Mouse (Mus musculus): ENCODE data around the gene Unc45b.
A peak's percentile ranks its signal among the peaks of the same experiment; 100 is the strongest.
"Not testable (repeated sequence)": the region's sequence is repeated elsewhere in the genome, so short reads cannot be mapped to it uniquely, and the experiment has no call there.

Gene Unc45b

DNA sequence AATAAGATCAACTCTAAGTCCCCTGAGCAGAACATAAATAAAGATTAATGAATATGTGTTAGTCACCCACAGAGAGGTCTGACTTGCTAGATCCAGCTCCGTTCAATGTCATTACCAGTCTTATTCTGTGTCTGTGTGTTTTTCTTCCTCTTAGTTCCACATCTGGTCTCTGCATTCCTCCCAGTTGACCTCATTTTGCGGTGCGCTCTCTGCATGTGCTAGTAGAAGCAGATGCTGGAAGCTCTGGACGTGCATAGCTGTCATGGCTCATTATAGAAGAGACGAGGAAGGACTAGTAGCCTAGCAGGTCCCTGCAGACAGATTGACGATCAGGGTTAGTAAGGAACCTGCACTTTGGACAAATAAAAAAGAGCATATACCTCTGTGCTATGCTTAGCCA lies 33.0 kb downstream of the Unc45b start:
- DNase-seq (ENCODE audit: inconsistent age in 2 of 2, low spot score in 1 of 2), result no peak

DNA sequence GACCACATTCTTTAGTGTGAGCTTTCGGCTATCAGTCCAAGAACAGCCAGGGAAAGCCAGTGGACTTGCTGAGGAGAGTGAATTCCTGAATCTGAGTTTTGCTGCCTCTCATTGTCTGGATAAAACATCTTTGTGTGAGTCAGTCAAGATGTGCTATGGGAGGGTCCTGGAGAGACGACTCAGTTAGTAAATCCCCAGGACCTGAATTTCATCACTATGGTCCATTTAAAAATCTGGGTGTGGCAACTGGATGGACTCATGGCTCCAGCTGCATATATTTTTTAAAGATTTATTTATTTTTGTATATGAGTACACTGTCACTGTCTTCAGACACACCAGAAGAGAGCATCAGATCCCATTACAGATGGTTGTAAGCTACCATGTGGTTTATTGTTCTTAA lies 35.3 kb downstream of the Unc45b start:
- DNase-seq (ENCODE audit: inconsistent age in 2 of 2, low spot score in 1 of 2), result no peak

DNA sequence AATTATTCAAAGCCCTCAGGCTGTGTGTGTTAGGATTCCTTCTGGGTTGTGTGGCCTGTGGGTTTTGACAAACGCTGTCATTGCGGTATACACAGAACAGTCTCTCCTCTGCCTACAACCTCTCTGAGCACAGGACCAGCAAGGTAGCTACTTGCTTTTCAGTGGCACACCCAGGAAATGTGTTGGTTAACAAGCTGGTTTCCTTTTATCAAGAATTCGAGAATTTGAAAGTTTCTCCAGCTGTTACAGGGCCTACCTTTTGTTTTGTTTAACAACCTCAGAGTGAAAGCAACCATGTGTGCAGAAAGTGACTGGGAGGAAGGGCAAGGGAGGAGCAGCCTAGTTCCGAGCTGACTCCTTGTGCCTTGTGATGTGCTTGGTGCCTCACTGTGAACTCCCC lies 37.1 kb downstream of the Unc45b start:
- no peak for DNase-seq (ENCODE audit: inconsistent age in 2 of 2, low spot score in 1 of 2)

DNA sequence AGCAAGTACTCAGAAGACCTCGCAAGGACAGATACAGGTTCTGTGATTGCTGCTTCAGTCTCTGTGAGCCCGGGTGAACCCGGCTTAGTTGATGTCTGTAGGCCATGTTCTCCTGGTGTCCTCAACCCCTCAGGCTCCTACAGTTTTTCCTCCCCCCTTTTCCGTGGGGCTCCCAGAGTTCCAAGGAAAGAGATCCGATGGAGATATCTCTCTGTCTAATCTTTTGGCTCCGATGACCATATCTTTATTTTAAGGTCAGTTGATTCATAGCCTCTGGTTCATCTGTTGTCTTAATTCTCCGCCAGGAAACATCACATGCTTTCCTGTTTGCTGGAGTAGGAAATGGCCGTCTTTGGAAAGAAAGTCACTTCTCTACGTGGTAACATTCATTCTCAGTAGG lies 38.7 kb downstream of the Unc45b start:
- DNase-seq (ENCODE audit: inconsistent age in 2 of 2, low spot score in 1 of 2), result peak; percentile 13 to 69

DNA sequence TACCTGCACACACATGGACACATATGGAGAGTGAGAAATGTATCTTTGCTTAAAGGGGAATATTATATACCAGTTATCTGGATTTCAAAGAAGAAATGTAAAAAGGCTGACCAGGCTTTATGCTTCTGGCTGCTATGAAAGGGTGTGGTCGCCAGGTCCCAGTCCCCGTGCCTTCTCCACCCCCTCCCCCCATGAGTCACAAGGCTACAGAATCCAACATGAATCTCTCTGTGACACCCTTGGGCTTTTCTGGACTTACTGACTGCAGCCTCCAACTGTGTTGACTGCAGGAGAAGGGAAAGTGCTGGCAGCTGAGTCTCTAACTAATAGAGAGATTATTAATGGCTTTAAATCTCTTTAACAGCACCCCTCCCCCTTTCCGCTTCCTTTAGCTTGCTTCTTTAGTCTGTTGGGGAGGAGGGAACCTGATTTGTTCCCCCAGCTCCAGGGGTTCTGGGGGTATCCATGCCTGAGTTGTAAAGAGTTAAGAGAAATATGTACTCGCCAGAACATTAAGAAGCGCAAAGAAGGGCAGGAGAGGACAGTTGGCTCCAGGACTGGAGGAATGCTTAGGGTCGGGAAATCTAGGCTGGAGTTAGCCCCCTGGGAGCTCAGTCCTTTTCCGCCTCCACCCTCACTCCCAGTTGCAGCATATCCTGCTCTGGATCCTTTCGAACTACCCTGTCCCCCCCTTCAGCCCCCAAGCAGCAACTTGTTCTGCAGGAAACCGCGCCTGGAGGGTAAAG lies 40.6 kb downstream of the Unc45b start, which contains the start of gene Slfn5:
Gene Slfn5, plus strand, starts transcription at position 614 of the 746 bp plus-strand sequence.
- peak; percentile 45 to 69 for DNase-seq (ENCODE audit: inconsistent age in 2 of 2, low spot score in 1 of 2)

DNA sequence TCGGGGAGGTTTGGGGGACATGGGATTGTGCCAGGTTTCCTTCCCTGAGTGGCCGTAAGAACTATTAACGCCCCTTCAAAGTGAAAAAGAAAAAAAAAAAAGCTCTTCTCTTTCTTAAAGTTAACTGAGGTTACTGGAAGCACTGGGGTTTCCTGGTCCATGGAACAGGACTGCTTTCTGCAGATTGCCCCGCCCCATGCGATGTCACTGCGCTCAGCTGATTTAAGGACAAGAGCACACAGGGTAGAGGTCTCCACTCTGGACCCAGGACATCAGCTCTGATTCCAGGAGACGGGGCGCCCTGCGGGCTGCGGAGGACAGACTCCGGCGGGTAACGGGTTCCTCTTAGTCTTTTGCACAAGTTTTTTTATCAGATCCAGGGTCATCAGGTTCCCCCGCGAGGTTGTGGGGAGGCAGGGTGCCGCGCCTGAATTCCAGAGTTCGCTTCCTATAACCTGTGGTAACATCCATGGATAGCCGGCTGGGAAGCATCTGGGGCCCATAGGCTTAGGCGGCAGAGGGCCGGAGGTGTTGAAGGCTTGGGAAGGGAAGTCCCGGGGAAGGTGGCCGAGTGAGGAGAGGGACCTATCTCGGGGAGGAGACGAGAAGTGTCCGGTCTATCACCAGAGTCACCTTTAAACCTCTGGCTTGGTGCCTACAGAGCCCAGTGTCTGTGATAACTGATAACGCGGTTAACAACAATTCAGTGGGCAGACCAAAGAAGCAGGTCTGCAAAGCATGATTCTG lies 41.7 kb downstream of the Unc45b start:
- DNase-seq (ENCODE audit: inconsistent age in 2 of 2, low spot score in 1 of 2), result peak; percentile 61 to 77

DNA sequence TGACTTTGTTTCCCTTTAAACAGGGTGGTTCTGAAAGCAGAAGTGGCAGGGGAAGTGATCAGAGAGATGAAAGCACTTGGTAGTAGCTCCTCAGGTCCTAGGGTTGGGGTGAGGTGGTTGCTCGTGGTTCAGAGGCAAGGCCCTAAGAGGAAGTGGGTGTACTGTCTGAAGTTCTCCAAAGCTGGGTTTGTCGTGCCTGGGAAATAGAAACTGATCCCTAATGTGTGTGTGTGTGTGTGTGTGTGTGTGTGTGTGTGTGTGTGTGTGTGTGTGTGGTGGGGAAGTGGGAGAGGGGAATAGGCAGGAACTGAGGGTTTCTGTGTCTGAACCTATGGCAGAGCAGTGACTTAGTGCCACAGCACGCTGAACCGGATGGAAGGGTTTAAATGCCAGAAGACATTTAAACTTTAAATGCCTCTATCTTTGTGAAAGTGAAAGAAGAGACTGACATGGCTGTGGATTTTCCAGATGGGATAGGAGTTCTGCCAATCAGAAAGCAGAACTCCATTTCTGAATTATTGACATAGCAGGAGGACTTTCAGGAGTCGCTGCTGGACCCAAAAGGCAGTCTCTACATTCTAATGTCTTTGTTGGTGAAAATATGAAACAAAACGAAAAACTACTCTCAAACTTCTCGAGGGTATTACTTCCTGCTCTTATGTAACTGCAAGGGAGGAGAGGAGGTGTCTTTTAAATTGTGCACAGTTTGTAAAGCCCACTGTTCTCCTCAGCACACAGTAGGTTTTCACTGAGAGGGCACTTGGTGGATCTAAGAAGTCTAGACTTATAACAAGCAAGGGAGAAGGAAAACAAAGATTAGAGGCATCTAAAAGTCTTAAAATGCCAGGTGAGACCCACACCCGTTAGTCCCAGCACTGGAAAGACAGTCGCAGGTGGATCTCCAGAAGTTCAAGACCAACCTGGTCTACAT lies 42.5 kb downstream of the Unc45b start:
- DNase-seq (ENCODE audit: inconsistent age in 2 of 2, low spot score in 1 of 2), result peak; percentile 17 to 67

DNA sequence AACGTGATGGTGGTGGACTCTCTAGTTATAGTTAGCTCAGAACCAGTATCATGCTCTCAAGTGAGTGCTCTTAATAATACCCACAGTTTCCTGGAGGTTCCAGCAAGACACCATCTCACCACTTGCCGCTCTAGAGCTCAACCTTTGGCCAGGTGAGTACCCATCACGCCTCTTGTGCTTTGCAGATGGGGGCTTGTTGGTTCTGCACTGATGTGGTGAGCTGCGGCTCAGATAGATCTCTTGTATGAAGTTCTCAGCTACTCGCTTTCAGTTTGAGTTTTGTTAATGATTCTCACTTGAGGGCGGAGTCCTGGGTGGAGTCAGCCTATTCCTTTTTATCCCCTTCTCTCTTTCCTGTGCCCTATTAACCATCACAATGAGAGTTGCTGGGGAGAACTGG lies 44.3 kb downstream of the Unc45b start:
- no peak for DNase-seq (ENCODE audit: inconsistent age in 2 of 2, low spot score in 1 of 2)

DNA sequence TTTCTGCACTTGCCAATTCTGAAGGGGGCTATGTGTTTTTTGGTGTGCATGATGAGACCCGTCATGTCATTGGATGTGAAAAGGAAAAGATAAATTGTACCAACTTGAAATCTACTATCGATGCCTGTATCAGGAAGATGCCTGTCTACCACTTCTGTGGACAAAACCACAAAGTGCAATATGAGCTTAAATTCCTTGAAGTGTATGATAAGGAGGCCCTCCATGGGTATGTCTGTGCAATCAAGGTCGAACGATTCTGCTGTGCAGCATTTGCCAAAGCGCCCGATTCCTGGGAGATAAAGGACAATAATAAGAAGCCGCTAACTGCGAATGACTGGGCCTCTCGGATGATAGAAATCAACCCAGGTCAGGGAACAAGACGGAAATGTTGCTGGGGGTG lies 46.6 kb downstream of the Unc45b start:
- DNase-seq (ENCODE audit: inconsistent age in 2 of 2, low spot score in 1 of 2), result no peak

DNA sequence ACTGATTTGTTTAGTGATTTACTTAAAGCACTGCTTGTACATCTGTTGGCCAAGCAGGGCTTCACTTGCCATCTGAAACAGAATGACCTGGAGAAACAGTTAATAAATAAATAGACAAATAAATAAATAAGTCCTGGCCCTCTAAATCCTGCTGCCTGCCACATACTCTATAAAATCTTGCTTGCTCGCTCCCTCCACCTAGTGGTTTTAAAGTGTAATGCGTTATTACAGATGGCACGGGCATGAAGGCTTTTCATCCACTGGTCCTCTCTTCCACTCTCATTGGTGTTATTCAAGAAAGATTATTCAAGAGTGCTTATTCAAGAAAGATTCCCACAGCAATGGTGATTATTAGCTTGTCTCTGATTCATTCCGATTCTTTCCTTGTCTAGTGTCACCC lies 49.3 kb downstream of the Unc45b start:
- peak; percentile 29 to 81 for DNase-seq (ENCODE audit: inconsistent age in 2 of 2, low spot score in 1 of 2)

DNA sequence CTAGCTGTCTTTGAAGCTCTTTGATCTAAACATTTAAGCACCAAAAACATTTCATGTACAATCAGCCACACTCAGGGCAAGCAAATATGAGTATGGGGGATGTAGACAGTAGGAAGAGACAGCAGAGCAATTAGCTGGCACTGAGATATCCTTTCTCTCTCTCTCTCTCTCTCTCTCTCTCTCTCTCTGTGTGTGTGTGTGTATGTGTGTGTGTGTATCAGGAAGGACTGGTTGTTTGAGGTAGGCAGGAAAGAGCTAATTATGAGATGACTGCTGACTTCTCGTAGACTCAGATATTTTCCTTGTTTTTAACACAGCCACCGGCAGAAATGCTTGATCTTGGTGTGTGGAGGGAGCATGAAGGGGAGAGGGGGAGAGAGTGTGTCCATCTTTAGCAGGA lies 51.4 kb downstream of the Unc45b start:
- DNase-seq (ENCODE audit: inconsistent age in 2 of 2, low spot score in 1 of 2), result no peak

DNA sequence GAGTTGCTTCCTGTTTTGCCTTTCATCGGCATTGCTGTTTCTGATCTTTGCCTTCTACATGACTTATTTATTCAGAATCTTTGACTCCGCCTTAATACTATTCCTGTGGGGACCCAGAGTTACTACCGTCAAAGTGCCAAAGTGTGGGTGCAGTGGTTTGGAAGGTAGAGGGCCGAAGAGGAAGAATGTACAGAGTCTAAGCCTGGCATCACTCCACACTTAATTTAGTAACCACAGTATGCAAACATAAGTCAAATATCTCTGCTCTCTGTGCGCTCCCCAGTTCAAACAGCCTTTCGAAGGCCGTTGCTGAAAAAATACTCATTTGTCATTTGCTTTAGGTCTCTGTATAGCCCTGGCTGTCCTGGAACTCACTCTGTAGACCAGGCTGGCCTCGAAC lies 51.9 kb downstream of the Unc45b start:
- DNase-seq (ENCODE audit: inconsistent age in 2 of 2, low spot score in 1 of 2), result no peak

DNA sequence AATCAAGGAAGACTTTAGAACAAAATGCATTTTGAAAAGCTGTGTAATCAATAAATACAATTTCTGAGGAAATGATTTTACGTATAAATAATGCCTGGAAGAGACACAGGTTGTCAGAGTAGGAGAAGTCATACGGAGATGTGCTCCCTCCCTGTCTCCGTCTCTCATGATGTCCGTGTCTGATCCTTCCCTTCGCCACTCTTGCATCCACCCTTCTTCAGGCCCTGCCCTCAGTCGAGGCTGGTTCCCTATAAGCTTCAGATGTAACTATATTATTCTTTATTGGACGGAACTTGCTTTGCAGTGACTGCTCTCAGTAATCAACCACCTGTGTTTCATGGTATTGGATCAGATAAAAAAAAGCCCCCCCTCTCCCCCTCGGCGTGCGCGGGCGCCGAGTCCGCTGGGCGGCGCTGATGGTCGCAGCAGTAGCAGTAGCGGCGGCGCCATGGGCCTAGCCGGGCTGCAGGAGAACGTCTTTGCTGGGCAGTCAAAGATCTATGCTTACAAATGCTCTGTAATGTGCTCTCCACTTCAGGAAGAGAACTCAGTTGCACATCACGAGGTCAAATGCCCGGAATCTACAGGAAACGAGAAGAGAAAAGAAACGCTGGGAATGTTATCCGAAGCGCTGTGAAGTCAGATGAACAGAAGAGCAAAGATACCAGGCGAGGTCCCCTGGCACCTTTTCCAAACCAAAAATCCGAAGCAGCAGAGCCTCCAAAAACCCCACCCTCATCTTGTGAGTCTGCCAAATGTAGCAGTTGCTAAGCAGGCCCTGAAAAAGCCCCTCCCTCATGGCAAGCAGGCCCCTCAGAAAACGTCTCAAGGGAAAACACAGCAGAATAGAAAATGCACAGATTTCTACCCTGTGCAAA lies 60.6 kb downstream of the Unc45b start:
- peak; percentile 48 to 80 for DNase-seq (ENCODE audit: inconsistent age in 2 of 2, low spot score in 1 of 2)

DNA sequence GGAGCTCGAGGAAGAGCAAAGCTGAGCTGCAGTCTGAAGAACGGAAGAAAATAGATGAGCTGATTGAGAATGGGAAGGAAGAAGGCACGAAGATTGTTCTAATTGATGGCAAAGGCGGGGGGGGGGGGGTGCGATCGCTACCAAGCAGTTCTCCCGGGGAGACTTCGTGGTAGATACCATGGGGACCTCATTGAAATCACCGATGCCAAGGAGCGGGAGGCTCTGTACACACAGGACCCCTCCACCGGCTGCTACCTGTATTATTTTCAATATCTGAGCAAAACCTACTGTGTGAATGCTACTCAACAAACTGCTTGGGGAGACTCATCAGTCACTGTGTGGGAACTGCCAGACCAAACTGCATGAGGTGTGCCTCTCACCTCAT lies 61.2 kb downstream of the Unc45b start:
- DNase-seq (ENCODE audit: inconsistent age in 2 of 2, low spot score in 1 of 2), result no peak

DNA sequence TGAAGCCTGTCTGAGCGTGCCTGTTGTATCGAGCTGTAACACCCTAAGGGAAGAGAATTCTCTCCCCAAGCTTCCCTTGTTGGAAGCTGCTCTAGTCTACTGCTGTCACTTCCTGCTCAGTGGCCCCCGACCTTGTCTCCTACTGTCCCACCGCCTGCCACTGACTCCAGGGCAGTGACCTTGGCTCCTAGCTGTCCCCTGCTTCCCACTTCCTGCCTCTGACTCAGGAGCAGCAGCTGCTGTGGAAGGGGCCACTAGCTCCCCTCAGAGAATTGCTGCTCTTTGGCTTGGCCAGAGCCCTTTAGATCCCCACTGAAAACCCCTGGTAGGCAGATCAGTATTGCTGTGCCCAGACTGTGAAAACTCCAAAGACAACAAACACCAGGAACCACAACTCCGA lies 63.6 kb downstream of the Unc45b start:
- peak; percentile 45 to 79 for DNase-seq (ENCODE audit: inconsistent age in 2 of 2, low spot score in 1 of 2)

DNA sequence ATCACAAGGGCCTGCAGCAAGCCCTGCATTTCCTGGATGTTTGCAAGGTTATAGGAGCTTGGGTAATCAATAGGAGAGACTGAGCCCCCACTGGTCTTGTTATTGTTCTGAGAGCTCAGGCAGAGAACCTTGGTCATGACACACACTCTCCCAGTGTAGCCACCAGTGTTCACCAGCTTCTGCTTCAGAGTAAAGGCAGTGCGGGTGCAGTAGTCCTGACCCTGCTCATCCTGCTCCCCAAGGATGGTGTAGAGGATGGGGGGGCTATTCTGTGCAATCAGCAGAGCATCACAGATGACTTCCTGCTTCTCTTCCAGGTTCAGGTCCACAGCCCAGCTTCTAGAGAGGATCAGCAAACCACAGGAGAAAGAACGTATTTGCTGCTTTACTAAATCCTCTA lies 72.1 kb downstream of the Unc45b start:
- DNase-seq (ENCODE audit: inconsistent age in 2 of 2, low spot score in 1 of 2), result not testable (repeated sequence)

DNA sequence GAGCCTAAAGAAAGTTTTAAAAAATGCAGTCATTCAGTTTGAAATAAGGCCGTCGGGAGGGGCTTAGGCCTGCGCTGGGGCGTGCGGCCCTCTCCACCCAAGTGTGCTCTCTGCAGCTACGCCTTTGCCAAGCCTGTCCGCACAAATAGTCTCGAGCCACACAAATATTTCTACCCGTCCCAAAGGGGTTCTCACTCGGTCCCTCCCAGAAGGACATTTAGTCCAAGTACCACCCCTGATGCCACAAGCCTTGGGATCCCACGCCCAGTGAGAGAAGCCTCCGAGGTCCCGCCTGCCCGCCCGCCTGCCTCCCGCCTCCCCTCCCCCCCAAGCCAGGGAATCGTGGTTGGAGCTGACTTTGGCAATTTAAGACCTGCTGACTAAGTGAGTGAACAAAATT lies 72.8 kb downstream of the Unc45b start:
- no peak for DNase-seq (ENCODE audit: inconsistent age in 2 of 2, low spot score in 1 of 2)

DNA sequence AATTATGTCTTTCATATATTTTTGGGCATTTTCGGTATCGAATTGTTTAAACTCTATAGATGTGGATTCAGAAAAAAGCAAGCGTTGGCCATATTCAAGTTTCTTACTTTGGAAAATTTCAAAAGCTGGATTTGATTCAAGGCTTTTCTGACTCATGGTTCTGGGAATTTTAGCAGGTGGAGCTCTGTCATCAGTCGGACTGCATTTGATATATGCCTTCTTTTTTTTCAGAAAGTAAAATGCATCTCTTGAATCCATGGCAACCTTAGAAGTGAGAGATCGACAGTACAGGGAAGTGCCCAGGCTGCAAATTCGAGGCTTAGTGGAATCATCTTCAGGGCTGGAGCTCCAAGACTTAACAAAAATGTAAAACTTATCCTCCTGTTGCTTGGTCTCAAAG lies 77.3 kb downstream of the Unc45b start:
- DNase-seq (ENCODE audit: inconsistent age in 2 of 2, low spot score in 1 of 2), result peak in 1 of 2 experiments; percentile 87

DNA sequence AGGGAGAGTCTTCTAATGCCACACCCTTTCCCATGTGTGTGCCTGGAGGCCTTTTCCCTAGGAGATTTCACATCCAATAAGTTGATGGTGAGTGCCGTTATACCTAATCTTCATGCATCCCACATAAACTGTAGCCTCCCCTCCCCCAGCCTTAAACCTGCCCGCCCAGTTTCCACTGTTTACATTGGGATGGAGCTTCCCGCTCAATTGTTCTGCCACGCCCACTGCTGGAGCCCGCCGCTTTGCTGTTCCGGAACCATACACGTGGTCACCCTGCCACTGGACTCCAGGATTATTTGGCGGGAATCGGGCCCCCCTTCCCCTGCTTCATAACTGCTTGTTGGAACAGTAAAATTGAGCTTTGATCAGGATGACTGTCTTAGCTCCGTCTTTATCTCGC lies 79.0 kb downstream of the Unc45b start:
- no peak for DNase-seq (ENCODE audit: inconsistent age in 2 of 2, low spot score in 1 of 2)

DNA sequence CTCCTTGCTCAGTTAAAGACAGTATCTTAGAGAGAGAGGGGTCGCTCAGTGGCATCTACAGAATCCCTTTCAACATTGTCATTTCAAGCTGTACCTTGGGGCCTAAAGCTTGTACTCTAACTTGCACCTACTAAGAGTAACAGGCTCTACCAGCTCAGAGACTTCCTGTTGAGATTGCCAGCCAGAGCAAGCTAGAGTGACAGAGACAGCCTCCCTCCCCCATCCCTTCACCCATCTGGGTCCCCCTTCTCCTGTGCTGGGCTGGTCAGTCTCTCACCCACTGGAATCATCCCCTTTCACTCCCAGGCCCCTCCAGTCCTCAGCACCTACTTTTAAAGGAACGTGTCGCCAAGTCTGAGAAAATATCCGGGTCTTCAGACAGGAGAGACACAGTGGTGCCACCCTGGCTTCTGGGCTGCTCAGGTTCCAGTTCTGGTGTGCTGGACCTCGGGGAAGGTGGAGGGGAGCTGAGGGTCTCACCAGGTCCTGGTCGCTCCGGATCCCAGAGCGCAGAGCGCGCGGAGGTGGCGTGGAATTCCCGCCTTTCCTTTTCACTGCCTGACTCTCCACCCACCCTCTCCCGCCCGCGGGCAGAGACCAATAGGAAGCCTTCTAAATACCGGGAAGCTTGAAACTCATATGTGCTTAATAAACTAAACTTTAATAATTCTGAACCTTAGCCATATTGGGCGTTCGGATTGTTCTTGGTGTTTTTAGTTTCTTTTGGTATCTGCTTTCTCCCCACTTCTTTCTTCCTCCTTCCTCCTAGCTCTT lies 80.4 kb downstream of the Unc45b start:
- peak in 1 of 2 experiments; percentile 51 for DNase-seq (ENCODE audit: inconsistent age in 2 of 2, low spot score in 1 of 2)

All from adrenal gland, adult (tissue).